Mouse (Mus musculus): ENCODE measurements at regions not wholly inside any gene's neighbourhood (a gene's known extent, or its start where the extent isn't known, plus 50 kb on each side); places are given as distances from the start of the nearest gene placed in this dataset.

GRCm38 (mm10) chr8:102514805-102515424, 270.5 kb downstream of the Cdh11 start:
- H3K4me3 ChIP-seq (replicated peaks; ENCODE audit: insufficient read depth, low read depth, low read length) = no peak overlapping the region
- TF ChIP-seq CTCF (IDR thresholded peaks at IDR 0.05; ENCODE audit: borderline replicate concordance, insufficient read depth, low read depth, low read length) (no peak), POLR2A (IDR thresholded peaks at IDR 0.05; ENCODE audit: borderline replicate concordance, insufficient read depth, low read length) (no peak)
- WGBS = 56% methylated on average over 2 of the region's 2 CpGs
- H3K27ac ChIP-seq (ENCODE audit: insufficient read depth, low read length) = no peak overlapping the region
- no peak for DNase-seq
- H3K27me3 ChIP-seq (ENCODE audit: control insufficient read depth, insufficient read depth, low read length) = no peaks in the 10 kb centered on the region
- H3K4me1 ChIP-seq (ENCODE audit: control insufficient read depth, insufficient read depth, low read length) = no peaks in the 10 kb centered on the region

- DNase-seq = no peak
- no peak overlapping the region for H3K27ac ChIP-seq (ENCODE audit: insufficient read depth, low read length)
- H3K27me3 ChIP-seq (ENCODE audit: control insufficient read depth, insufficient read depth, low read length) = no peaks in the 10 kb centered on the region
- H3K4me3 ChIP-seq (replicated peaks; ENCODE audit: insufficient read depth, low read depth, low read length) = no peak overlapping the region
- no peak for TF ChIP-seq POLR2A (IDR thresholded peaks at IDR 0.05; ENCODE audit: borderline replicate concordance, insufficient read depth, low read length)
- TF ChIP-seq CTCF (IDR thresholded peaks at IDR 0.05; ENCODE audit: borderline replicate concordance, insufficient read depth, low read depth, low read length) = no peak
- 86% methylated on average over 4 of the region's 4 CpGs for WGBS
- H3K4me1 ChIP-seq (ENCODE audit: control insufficient read depth, insufficient read depth, low read length) = no peaks in the 10 kb centered on the region
Measured at GRCm38 (mm10) chr8:102500751-102501150, 284.7 kb downstream of the Cdh11 start.

- H3K4me3 ChIP-seq (replicated peaks; ENCODE audit: insufficient read depth, low read depth, low read length) = no peak overlapping the region
- no peak overlapping the region for H3K27ac ChIP-seq (ENCODE audit: insufficient read depth, low read length)
- DNase-seq = no peak
- no peaks in the 10 kb centered on the region for H3K4me1 ChIP-seq (ENCODE audit: control insufficient read depth, insufficient read depth, low read length)
- WGBS = 90% methylated on average over 3 of the region's 3 CpGs
- no peaks in the 10 kb centered on the region for H3K27me3 ChIP-seq (ENCODE audit: control insufficient read depth, insufficient read depth, low read length)
- TF ChIP-seq POLR2A (IDR thresholded peaks at IDR 0.05; ENCODE audit: borderline replicate concordance, insufficient read depth, low read length) = no peak
- TF ChIP-seq CTCF (IDR thresholded peaks at IDR 0.05; ENCODE audit: borderline replicate concordance, insufficient read depth, low read depth, low read length) = no peak
Measured at GRCm38 (mm10) chr8:102500202-102500601, 285.2 kb downstream of the Cdh11 start.

GRCm38 (mm10) chr8:102499091-102499490, 286.4 kb downstream of the Cdh11 start:
- Histone ChIP-seq H3K4me1 (ENCODE audit: control insufficient read depth, insufficient read depth, low read length) (no peaks in the 10 kb centered on the region), H3K27me3 (ENCODE audit: control insufficient read depth, insufficient read depth, low read length) (no peaks in the 10 kb centered on the region), H3K4me3 (replicated peaks; ENCODE audit: insufficient read depth, low read depth, low read length) (no peak overlapping the region), H3K27ac (ENCODE audit: insufficient read depth, low read length) (no peak overlapping the region)
- DNase-seq = no peak
- 41% methylated on average over 4 of the region's 4 CpGs for WGBS
- no peak for TF ChIP-seq CTCF (IDR thresholded peaks at IDR 0.05; ENCODE audit: borderline replicate concordance, insufficient read depth, low read depth, low read length)
- no peak for TF ChIP-seq POLR2A (IDR thresholded peaks at IDR 0.05; ENCODE audit: borderline replicate concordance, insufficient read depth, low read length)

- Histone ChIP-seq H3K4me1 (ENCODE audit: control insufficient read depth, insufficient read depth, low read length) (no peaks in the 10 kb centered on the region), H3K4me3 (replicated peaks; ENCODE audit: insufficient read depth, low read depth, low read length) (no peak overlapping the region), H3K27ac (ENCODE audit: insufficient read depth, low read length) (no peak overlapping the region), H3K27me3 (ENCODE audit: control insufficient read depth, insufficient read depth, low read length) (no peaks in the 10 kb centered on the region)
- TF ChIP-seq POLR2A (IDR thresholded peaks at IDR 0.05; ENCODE audit: borderline replicate concordance, insufficient read depth, low read length) (no peak), CTCF (IDR thresholded peaks at IDR 0.05; ENCODE audit: borderline replicate concordance, insufficient read depth, low read depth, low read length) (no peak)
- DNase-seq = no peak
- WGBS = 66% methylated on average over 5 of the region's 5 CpGs
Measured at GRCm38 (mm10) chr8:102497160-102497559, 288.3 kb downstream of the Cdh11 start.

GRCm38 (mm10) chr8:102496698-102497097, 288.7 kb downstream of the Cdh11 start:
- Histone ChIP-seq H3K27me3 (ENCODE audit: control insufficient read depth, insufficient read depth, low read length) (no peaks in the 10 kb centered on the region), H3K27ac (ENCODE audit: insufficient read depth, low read length) (no peak overlapping the region), H3K4me1 (ENCODE audit: control insufficient read depth, insufficient read depth, low read length) (no peaks in the 10 kb centered on the region), H3K4me3 (replicated peaks; ENCODE audit: insufficient read depth, low read depth, low read length) (no peak overlapping the region)
- no peak for DNase-seq
- TF ChIP-seq CTCF (IDR thresholded peaks at IDR 0.05; ENCODE audit: borderline replicate concordance, insufficient read depth, low read depth, low read length) (no peak), POLR2A (IDR thresholded peaks at IDR 0.05; ENCODE audit: borderline replicate concordance, insufficient read depth, low read length) (no peak)

- no peak for TF ChIP-seq POLR2A (IDR thresholded peaks at IDR 0.05; ENCODE audit: borderline replicate concordance, insufficient read depth, low read length)
- no peak for TF ChIP-seq CTCF (IDR thresholded peaks at IDR 0.05; ENCODE audit: borderline replicate concordance, insufficient read depth, low read depth, low read length)
- H3K27ac ChIP-seq (ENCODE audit: insufficient read depth, low read length) = no peak overlapping the region
- H3K27me3 ChIP-seq (ENCODE audit: control insufficient read depth, insufficient read depth, low read length) = no peaks in the 10 kb centered on the region
- H3K4me1 ChIP-seq (ENCODE audit: control insufficient read depth, insufficient read depth, low read length) = no peaks in the 10 kb centered on the region
- H3K4me3 ChIP-seq (replicated peaks; ENCODE audit: insufficient read depth, low read depth, low read length) = no peak overlapping the region
- 75% methylated on average over 1 of the region's 1 CpGs for WGBS
- no peak for DNase-seq
Measured at GRCm38 (mm10) chr8:102496021-102496420, 289.4 kb downstream of the Cdh11 start.

GRCm38 (mm10) chr8:102491015-102491414, 294.4 kb downstream of the Cdh11 start:
- no peaks in the 10 kb centered on the region for H3K4me1 ChIP-seq (ENCODE audit: control insufficient read depth, insufficient read depth, low read length)
- no peak overlapping the region for H3K4me3 ChIP-seq (replicated peaks; ENCODE audit: insufficient read depth, low read depth, low read length)
- TF ChIP-seq CTCF (IDR thresholded peaks at IDR 0.05; ENCODE audit: borderline replicate concordance, insufficient read depth, low read depth, low read length) (no peak), POLR2A (IDR thresholded peaks at IDR 0.05; ENCODE audit: borderline replicate concordance, insufficient read depth, low read length) (no peak)
- no peaks in the 10 kb centered on the region for H3K27me3 ChIP-seq (ENCODE audit: control insufficient read depth, insufficient read depth, low read length)
- DNase-seq = no peak
- H3K27ac ChIP-seq (ENCODE audit: insufficient read depth, low read length) = no peak overlapping the region
